Mouse (Mus musculus) bone marrow, adult 2 months (tissue): ENCODE measurements around the gene Xylb. TPM values are rescaled to one million over a fixed set of nuclear protein-coding genes. Genes with fewer than 3 reads are reported as not detected.

Experiments
- H3K27ac ChIP-seq: fragments of 200-500 bp; 2 replicates; pipeline ENCODE4 v1.5.1; 2012; ENCODE audit warnings: low read depth, mild to moderate bottlenecking, control low read depth, inconsistent platforms, low read length; ENCODE audit not compliant: control insufficient read depth, poor library complexity, insufficient read depth
- H3K4me1 ChIP-seq: fragments of 200-500 bp; 2 replicates; pipeline ENCODE4 v1.6.1; 2011; ENCODE audit warnings: low read length; ENCODE audit not compliant: control insufficient read depth, insufficient read depth
- H3K4me3 ChIP-seq: fragments of 200-500 bp; replicated peaks from 2 replicates; pipeline ENCODE3; 2011; ENCODE audit warnings: mild to moderate bottlenecking, low read depth, low read length, control low read depth; ENCODE audit not compliant: control insufficient read depth
- CTCF ChIP-seq: fragments of 200-500 bp; IDR thresholded peaks from 2 replicates; pipeline ENCODE4 v1.5.1; 2011; ENCODE audit warnings: low read length, control low read depth; ENCODE audit not compliant: control insufficient read depth, insufficient read depth
- POLR2A ChIP-seq: fragments of 200-500 bp; IDR thresholded peaks from 2 replicates; pipeline ENCODE4 v1.6.1; 2011; ENCODE audit warnings: low read depth, mild to moderate bottlenecking, control low read depth, low read length, borderline replicate concordance; ENCODE audit not compliant: control insufficient read depth
- WGBS: fragments of 180-500 bp; shearing (Covaris S2); methylation state at CpG from one replicate; pipeline ENCODE4 v1.1.7; 2018; 5-methylcytosine and 5-hydroxymethylcytosine counted together
- polyA plus RNA-seq: library from polyadenylated mRNA; stranded (reverse); fragments of >200 nt; gene quantifications from 2 replicates; pipeline ENCODE4 v1.2.4, GENCODE M21; 2011; ENCODE audit warnings: low replicate concordance; ENCODE audit not compliant: missing spikeins, insufficient read depth, insufficient read length

Xylb gene
- polyA plus RNA-seq, 1 experiment = 2.3 TPM

DNA sequence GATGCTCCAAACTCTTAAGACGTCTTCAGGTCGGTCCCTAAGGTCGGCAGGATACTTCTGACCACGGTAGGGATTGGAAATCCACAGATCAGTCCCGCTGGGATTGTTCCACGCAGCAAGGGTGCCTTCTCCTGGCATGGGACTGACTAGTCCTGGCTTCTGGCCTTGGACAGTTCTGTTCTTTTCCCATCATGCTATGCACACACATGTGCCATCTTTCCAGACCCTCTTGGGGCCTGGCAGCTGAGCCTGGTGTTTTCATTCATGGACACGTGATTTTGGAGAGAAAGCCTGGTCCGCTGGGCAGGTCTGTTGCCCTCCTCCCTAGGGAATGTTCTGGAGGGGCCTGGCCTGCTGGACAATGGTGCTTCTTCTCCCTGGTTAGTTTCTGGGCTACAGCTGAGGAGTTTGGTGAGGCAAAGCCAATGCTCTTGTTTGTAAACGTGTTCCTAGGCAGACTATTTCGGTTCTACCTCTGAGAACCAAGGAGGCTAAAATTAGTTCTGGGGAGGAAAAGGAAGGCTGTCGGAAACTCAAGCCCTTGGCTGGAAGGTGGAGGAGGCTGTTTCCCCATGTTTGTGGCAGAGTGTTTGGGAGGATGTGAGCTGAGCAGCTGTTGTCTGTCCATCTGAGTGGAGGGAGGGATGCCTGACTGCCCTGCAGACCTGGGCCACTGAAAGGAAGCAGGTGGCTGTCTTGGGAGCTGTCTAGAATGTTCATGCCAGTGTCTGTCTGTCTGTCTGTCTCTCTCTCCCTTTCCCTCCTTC is 51.9 kb downstream of the Xylb start:
- no peak overlapping the region for H3K27ac ChIP-seq
- no peaks in the 10 kb centered on the region; the same call in 1 of the 2 replicates for H3K4me1 ChIP-seq
- no peak overlapping the region for H3K4me3 ChIP-seq
- TF ChIP-seq POLR2A (no peak), CTCF (no peak)
- WGBS = 60% methylated on average over 11 of the region's 11 CpGs

DNA sequence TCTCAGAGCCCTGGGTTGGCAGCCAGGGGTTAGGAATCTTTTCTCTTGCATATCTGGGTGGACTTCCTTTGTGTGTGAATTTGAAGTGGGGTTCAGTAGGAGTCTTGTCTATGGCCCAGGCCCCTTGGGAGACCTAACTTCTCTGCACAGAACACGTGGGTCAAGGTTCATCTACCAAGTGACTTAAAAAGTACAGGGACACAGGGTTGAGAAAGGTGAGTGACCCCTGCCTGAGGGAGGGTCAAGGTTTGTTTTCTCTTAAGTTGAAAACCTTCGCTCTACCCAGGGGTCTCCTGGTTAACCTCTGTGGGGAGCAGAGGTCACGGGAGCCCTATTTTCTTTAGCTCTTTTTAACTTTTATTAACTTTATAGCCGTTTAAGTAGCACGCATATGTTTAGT is 52.7 kb downstream of the Xylb start:
- Histone ChIP-seq H3K4me1 (no peaks in the 10 kb centered on the region; the same call in 1 of the 2 replicates), H3K4me3 (no peak overlapping the region), H3K27ac (no peak overlapping the region)
- 78% methylated on average over 5 of the region's 5 CpGs for WGBS
- TF ChIP-seq POLR2A = no peak
- no peak for TF ChIP-seq CTCF

DNA sequence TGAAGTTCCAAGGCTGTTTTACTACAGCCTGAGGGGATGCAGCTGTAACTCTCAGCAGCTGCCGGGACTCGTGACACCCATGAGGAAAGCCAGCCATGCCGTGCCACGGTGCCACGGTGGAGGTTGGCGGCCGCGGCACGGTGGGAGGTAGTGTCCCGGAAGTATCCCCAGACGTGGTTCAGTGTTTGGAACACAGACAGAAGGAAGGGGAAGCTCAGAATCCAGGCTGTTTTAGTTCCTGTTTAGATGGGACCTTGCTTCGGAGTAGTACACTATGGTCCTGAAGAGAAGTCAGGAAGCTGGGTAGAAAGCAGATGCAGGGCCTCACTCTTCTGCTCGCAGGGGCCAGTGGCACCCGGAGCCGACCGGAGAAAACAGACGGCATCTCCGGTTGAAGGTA is 60.8 kb downstream of the Xylb start:
- no peak overlapping the region for H3K27ac ChIP-seq
- H3K4me1 ChIP-seq = no peaks in the 10 kb centered on the region
- no peak for TF ChIP-seq CTCF
- no peak for TF ChIP-seq POLR2A
- 69% methylated on average over 18 of the region's 18 CpGs for WGBS
- no peak overlapping the region for H3K4me3 ChIP-seq

DNA sequence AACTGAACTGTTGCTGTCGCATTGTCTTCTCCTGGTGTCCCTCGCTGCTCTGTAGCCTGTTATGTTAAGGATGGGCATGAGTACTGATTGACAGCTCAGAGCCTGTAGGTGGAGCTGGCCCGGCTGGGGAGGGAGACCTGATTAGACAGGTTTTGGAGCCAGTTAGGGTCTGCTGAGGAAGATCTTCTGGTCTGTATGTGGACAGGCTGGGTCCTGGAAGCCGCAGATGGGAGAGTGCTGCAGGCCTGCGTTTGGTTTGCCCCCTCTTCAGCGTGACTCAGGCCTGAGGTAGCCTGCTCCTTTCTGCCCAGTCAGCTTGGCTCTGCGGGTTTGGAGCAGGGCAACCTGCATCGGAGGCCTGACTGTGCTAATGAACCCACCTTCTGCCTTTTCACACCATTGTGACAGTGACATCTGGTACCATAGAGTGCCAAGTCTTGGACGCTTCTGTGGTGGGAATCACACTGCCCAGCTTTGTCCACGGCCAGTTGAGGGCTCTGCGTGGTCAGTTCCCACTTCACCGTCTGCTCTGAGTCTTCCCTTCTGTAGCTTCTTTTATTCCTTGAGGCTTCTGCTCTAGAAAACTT is 62.8 kb downstream of the Xylb start:
- Histone ChIP-seq H3K4me1 (no peaks in the 10 kb centered on the region; the same call in 1 of the 2 replicates), H3K4me3 (no peak overlapping the region), H3K27ac (no peak overlapping the region; the same call in 1 of the 2 replicates)
- TF ChIP-seq POLR2A (no peak), CTCF (no peak)
- 91% methylated on average over 12 of the region's 12 CpGs for WGBS

DNA sequence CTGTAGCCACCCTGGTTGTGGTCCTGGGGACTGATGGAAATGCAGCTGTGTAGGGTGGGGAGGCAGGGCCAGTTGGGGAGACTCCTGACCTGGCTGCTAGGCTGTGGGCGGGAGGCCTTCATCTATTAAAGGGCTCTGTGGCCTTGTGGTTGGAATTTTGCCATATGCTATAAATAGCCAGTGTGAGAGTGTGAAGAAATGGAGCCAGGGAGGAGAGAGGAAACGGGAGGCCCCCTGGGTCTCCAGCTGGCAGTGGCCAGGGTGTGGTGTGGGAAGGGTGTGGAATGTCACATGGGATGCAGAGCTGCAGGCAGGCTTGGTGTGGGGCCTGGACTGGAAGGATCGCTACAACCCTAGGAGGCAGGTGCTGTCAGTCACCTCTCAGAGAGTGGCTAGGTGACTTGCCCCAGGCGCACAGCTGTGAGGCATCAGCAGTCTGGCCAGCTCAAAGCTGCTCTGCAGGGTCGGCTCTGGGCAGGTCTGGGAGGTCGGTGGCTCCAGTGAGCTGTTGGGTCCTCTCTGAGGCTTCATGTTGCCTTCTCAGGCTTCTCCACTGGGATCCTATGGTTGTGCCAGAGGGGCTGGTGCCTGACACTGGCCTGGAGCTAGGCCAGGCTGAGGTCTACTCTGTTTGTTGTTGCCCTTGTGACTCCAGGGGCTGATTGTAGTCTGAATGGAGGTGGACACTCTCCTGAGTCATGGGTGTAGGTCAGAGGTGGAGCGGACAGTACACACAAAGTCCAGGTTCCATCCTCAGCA is 68.2 kb downstream of the Xylb start:
- 34% methylated on average over 7 of the region's 7 CpGs for WGBS
- Histone ChIP-seq H3K4me1 (peaks cover 2% of the 10 kb centered on the region), H3K27ac (no peak overlapping the region), H3K4me3 (no peak overlapping the region)
- TF ChIP-seq POLR2A = no peak
- no peak for TF ChIP-seq CTCF

DNA sequence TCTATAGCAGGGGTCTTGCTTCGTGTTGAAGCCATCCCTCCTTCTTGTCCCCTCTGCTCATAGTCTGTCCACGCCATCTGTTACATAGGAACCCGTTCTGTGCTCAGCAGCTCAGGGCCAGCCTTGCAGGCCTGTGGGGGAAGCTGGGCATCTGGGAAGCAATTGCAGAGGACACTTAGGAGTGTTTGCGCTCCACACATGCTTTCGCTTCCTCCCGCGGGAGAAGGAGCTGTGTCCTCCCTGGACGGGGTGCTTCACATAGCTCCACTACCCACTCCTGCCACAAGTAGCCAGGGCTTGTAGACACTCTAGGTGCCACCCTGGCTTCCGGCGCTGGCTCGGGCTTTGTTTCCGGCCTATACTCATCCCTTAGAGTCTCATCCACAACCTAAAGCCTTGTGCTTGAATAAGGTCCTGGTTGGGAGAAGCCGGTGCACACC is 68.8 kb downstream of the Xylb start:
- no peak for TF ChIP-seq POLR2A
- no peak for TF ChIP-seq CTCF
- 80% methylated on average over 13 of the region's 13 CpGs for WGBS
- no peak overlapping the region for H3K27ac ChIP-seq

DNA sequence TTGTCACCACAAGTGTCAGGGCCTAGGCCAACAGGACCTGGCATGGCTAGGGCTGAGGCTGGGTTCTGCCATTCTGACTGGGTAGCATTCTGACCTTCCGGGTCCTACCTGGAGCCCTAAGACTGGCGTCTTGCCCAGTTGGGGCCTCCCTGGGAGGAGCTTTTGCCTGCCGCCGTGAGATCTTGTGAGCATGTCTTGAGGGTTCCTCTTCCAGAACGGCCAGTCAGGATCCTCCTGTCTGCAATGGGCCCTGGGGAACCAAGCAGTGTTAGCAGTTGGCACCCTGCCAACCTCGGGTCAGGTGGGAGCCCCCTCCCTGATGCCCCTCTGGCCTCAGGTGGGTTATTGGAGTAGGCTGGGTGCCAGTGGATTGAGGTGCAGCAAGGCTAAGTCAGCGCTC is 69.3 kb downstream of the Xylb start:
- Histone ChIP-seq H3K4me3 (no peak overlapping the region), H3K4me1 (peaks cover 2% of the 10 kb centered on the region), H3K27ac (no peak overlapping the region)
- TF ChIP-seq CTCF (no peak), POLR2A (no peak)
- WGBS = 40% methylated on average over 7 of the region's 7 CpGs

More for the DNA sequence above, 68.8 kb downstream of the Xylb start:
- Histone ChIP-seq H3K4me1 (peaks cover 2% of the 10 kb centered on the region), H3K4me3 (no peak overlapping the region)

DNA sequence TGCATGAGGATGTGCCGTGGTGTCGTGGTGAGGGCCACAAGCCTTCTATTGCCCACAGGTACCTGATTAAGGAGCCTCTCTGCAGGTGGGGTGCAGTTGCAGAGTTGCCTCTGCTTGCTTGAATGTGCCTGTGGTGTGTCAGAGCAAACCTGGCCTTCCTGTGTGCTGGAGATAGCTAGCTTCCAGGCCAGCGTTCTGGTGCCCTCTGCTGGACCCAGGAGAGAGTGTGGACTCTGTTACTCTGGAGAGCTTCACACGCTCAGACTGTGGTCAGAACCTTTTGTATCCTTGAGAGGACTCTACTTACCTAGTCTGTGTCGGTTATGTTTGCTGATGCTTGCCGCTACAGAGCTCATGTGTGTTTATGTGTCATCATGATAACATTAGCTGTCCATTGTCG is 73.1 kb downstream of the Xylb start:
- no peak overlapping the region for H3K4me3 ChIP-seq
- no peak overlapping the region for H3K27ac ChIP-seq
- no peak for TF ChIP-seq POLR2A
- TF ChIP-seq CTCF = peak; percentile 78
- WGBS = 42% methylated on average over 7 of the region's 7 CpGs
- peaks cover 1% of the 10 kb centered on the region for H3K4me1 ChIP-seq
